Mouse (Mus musculus): Measurements from ENCODE around the gene Kcnma1. TPM values are rescaled to one million over a fixed set of nuclear protein-coding genes. Genes with fewer than 3 reads are reported as not detected.

The Kcnma1 gene
- polyA plus RNA-seq, 1 experiment from 2014 or later: not detected

DNA sequence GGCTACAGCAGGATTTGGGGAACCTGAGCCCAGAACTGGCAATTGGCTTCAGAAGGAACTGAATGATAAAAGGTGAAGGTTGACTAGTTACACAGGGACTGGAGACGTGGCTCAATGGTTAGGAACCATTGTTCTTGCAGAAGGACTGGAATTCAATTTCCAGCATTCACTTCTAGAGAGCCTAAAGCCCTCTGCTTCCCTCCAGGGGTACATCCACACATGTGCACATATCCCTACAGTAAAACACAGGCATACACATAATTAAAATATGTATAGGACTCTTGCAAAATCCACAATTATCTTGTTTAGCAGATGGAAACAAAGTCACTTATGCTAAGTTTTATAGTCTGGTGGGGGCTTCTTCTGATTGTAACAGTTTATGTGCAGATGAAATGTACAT is 485.1 kb downstream of the Kcnma1 start:
- Histone ChIP-seq H3K79me2 (ENCODE audit: inconsistent target) (no peaks in the 10 kb centered on the region), H3K4me3 (ENCODE audit: inconsistent target) (no peak overlapping the region), H3K27ac (no peak overlapping the region), H3K36me3 (ENCODE audit: inconsistent target) (no peaks in the 10 kb centered on the region)
- WGBS (ENCODE audit: missing documents): 85% methylated on average over 1 of the region's 1 CpGs

DNA sequence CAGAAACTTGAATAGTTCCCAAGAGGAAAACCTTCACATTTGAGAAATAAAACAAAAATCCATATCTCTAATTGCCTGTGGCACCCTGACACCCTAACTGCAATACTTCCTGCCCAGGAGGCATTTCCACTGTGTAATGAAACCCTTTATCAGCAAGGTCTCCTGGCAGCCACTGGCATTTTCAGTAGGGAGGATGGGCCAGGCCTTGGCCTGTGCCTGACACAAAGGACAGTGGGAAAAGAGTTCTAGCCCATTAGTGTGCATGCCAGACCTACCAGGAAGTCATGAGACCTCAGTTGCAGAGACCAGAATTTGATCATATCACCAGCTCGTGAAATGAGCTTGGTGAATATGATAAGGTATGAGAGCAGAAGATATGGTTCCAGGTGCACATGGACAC is 488.4 kb downstream of the Kcnma1 start:
- Histone ChIP-seq H3K79me2 (ENCODE audit: inconsistent target) (no peaks in the 10 kb centered on the region), H3K36me3 (ENCODE audit: inconsistent target) (no peaks in the 10 kb centered on the region), H3K27ac (no peak overlapping the region), H3K4me3 (ENCODE audit: inconsistent target) (no peak overlapping the region)
- 73% methylated on average over 1 of the region's 1 CpGs for WGBS (ENCODE audit: missing documents)

DNA sequence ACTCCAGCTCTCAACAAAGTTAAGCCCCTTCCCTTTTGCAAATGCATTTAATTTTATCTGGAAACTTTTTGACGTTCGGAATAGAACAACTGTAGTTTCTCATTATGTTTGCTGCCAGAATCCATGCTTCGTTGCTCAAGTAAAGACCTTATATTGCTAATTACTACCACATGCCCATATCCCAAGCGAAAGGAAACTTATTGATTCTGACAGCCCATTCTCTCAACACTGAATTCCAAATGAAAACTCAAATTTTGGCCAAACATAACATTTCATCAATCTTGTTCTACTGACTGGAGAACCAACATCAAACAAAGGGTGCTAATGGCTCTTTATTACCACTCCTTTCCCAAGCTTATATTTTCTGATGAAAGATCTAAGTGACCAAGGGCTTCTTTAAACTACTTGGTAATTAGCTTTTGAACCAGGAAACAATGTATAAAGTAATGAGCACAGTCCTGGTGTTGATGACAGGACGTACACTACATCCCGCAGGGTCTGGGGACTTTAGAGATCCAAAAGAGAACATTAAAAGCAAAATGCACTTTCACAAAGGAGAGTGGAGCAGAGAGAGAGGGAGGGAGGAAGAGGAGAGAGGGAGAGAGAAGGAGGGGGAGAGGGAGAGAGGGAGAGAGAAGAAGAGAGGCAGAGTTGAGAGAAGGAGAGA is 490.3 kb downstream of the Kcnma1 start:
- 87% methylated on average over 6 of the region's 6 CpGs for WGBS (ENCODE audit: missing documents)
- no peak overlapping the region for H3K4me3 ChIP-seq (ENCODE audit: inconsistent target)
- no peaks in the 10 kb centered on the region for H3K79me2 ChIP-seq (ENCODE audit: inconsistent target)

DNA sequence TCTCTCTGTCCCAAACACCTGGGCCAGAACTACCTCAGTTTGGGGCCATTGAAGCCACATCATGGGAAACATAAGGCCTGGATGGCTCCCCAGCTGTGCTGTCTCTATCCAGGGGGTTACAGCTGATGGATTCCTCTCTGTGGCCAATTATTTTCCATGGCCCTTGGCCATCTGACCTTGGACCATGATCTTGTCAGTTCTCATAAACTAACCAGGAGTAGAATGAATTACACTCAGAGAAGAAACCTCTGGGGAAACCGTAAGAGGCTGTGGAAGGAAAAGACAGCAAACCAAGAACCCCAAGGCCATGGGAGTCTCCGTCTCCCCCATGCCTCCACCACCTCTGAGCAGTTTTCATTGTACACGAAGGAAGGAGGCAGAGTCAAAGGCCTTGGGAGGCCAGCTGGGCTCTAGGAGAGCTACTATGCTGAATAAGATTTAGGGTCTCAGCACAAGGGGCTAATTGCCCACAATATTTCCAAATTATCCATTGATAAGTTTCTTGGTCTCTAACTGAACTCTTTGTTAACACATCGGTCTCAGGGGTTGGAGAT is 491.6 kb downstream of the Kcnma1 start:
- no peak overlapping the region for H3K4me3 ChIP-seq (ENCODE audit: inconsistent target)
- no peaks in the 10 kb centered on the region for H3K79me2 ChIP-seq (ENCODE audit: inconsistent target)
- WGBS (ENCODE audit: missing documents): 86% methylated on average over 4 of the region's 4 CpGs
- no peak overlapping the region for H3K27ac ChIP-seq
- no peaks in the 10 kb centered on the region for H3K36me3 ChIP-seq (ENCODE audit: inconsistent target)

More for the DNA sequence above, 490.3 kb downstream of the Kcnma1 start:
- Histone ChIP-seq H3K27ac (no peak overlapping the region), H3K36me3 (ENCODE audit: inconsistent target) (no peaks in the 10 kb centered on the region)

DNA sequence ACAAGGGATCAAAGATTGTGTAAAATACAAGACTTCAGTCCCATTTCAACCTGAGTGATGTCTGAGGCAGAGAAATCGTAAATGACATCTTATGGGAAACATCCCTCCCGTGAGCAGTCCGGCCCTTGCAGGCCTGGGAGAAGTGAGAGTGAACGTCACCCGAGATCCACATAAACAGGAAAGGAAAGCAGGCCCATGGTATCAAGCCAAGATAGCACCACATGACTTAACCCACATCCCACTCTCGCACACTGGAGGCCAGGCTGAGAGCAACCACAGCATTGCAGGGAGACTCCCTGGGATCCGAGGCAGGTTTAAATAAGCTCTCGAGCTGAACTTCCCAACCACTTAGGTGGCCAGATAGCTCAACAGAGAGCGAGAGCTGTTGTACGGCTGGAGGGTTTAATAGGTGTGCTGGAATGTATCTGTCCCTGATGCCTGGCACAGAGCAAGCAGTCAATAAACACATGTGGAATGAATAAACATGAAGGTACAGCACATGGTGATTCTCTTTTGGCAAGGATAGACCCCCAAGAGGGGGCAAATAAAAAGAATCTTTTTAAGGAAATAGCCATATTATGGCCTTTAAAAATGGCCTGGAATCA is 493.1 kb downstream of the Kcnma1 start:
- Histone ChIP-seq H3K27ac (no peak overlapping the region), H3K79me2 (ENCODE audit: inconsistent target) (no peaks in the 10 kb centered on the region), H3K4me3 (ENCODE audit: inconsistent target) (no peak overlapping the region), H3K36me3 (ENCODE audit: inconsistent target) (no peaks in the 10 kb centered on the region)
- WGBS (ENCODE audit: missing documents): 70% methylated on average over 10 of the region's 10 CpGs

DNA sequence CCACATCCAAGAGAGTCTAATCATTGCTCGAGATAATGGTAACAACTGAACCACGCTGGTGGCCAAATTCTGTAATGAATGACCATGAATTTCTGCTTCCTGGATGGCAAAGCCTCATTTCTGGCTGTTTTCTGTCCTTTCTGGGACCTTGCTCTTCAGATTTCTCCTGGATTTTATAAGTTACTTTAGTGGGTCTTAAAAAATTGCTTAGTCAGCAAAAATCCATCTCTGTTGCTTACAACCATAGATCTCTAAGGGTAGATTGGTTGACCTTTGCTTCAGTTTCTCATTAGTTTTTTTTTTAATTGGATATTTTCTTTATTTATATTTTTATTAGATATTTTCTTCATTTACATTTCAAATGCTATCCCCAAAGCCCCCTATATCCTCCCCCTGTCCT is 496.9 kb downstream of the Kcnma1 start:
- no peaks in the 10 kb centered on the region for H3K36me3 ChIP-seq (ENCODE audit: inconsistent target)
- H3K4me3 ChIP-seq (ENCODE audit: inconsistent target): no peak overlapping the region
- no peak overlapping the region for H3K27ac ChIP-seq
- no peaks in the 10 kb centered on the region for H3K79me2 ChIP-seq (ENCODE audit: inconsistent target)
- 92% methylated on average over 2 of the region's 2 CpGs for WGBS (ENCODE audit: missing documents)

DNA sequence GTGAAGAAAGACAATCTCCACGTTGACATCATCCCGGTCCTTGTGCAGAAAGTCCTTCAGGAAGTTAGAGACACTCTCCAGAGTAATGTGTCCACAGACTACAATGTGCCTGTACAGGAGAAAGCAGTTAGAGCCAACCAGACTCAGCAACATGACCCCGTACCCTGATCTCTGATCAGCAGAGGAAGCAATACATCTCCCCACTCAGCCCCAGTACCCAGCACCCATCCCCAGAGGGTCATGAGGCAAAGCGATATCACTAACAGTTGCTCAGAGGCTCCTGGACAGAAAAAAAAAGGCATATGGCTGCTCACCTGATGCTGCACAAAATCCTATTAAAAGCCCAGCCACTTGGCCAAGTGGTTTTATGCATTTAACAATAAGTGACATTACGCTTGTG is 504.5 kb downstream of the Kcnma1 start:
- H3K27ac ChIP-seq: no peak overlapping the region
- 77% methylated on average over 5 of the region's 5 CpGs for WGBS (ENCODE audit: missing documents)
- H3K36me3 ChIP-seq (ENCODE audit: inconsistent target): no peaks in the 10 kb centered on the region
- no peak overlapping the region for H3K4me3 ChIP-seq (ENCODE audit: inconsistent target)
- no peaks in the 10 kb centered on the region for H3K79me2 ChIP-seq (ENCODE audit: inconsistent target)

DNA sequence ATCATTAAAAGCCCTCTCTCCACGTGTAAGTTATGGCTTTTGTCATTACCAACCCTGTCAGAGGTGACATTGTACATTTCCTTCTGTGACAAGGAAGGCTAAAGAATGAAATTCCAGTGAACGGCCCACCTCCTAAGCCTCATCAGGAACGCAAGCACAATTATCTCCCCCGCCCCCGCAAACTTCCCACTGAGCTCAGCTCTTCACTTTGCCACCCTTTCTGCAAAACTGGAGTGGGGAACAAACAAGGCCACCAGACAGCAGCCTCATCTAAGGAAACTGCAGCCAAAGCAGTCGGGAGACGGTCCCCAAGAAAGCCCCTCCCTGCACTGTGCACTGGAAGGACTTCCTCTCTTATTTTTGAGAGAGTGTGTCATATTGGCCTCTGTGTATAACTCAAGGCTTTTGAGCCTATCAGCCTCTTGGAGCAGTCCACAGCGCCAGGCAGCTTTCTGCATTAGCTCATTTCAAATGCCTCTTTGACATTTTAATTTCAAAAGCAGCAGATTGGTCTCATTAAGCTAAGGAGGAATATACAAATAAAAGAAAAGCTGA is 512.0 kb downstream of the Kcnma1 start:
- H3K27ac ChIP-seq: no peak overlapping the region
- no peaks in the 10 kb centered on the region for H3K79me2 ChIP-seq (ENCODE audit: inconsistent target)
- no peak overlapping the region for H3K4me3 ChIP-seq (ENCODE audit: inconsistent target)
- WGBS (ENCODE audit: missing documents): 54% methylated on average over 8 of the region's 8 CpGs
- no peaks in the 10 kb centered on the region for H3K36me3 ChIP-seq (ENCODE audit: inconsistent target)

DNA sequence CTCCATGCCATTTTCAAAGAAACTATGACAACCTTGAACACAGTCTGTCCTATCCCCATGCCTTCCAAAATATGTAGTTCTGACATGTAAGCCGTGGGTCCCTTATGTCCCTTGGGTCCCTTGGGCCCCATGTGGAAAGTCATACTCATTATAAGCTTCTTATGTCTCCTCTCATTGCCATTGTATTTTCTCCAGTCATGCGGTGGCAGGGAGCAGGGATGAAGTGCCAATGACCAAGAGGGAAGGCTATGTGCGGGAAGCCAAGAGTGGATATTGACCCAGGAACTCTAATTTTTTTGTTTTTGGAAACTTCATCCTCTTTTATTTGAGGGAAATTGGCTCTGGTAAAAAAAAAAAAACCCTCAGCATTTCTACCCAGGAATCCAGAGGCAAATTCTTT is 517.5 kb downstream of the Kcnma1 start:
- 93% methylated on average over 3 of the region's 3 CpGs for WGBS (ENCODE audit: missing documents)
- Histone ChIP-seq H3K79me2 (ENCODE audit: inconsistent target) (no peaks in the 10 kb centered on the region), H3K36me3 (ENCODE audit: inconsistent target) (no peaks in the 10 kb centered on the region), H3K27ac (no peak overlapping the region), H3K4me3 (ENCODE audit: inconsistent target) (no peak overlapping the region)

DNA sequence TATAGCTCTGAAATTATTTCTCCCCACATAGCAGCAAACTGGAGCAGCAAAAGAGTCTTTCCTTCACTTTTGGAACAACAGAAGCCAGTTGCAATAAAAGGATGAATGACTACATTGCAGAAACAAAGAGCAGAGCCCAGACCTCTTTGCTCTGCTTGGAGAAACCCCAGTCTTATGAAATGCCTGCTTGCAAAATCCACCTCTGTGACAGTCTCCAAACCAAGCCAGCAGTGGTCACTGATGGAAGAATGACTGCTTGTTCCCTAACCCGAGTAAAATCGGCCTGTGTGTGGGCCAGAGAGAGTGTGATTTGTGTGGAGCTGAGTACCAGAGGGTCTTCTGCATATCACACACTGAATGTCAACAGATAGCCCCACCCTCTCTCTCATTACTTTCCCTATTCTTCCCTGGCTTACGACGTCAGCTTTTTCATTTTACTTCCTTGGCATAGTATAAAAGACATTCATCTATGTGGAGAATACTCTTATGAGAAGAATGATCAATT is 518.0 kb downstream of the Kcnma1 start:
- Histone ChIP-seq H3K4me3 (ENCODE audit: inconsistent target) (no peak overlapping the region), H3K36me3 (ENCODE audit: inconsistent target) (no peaks in the 10 kb centered on the region), H3K27ac (no peak overlapping the region), H3K79me2 (ENCODE audit: inconsistent target) (no peaks in the 10 kb centered on the region)
- WGBS (ENCODE audit: missing documents): 73% methylated on average over 4 of the region's 4 CpGs

DNA sequence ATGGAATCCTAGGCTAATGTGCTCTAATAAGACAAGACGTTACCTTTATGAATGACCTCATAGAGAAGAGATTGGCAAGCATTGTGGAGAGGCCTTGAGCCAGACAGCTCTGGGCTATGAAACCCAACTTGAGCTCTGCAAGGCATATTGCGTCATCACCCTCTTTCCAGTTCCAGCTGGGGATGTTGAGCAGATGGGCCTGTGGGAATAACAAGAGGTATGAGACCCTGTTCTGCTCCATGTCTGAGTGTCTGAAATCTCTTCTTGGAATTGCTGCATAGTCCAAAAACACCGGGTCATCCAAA is 519.8 kb downstream of the Kcnma1 start:
- Histone ChIP-seq H3K4me3 (ENCODE audit: inconsistent target) (no peak overlapping the region), H3K27ac (no peak overlapping the region)
- WGBS (ENCODE audit: missing documents): 77% methylated on average over 3 of the region's 3 CpGs

DNA sequence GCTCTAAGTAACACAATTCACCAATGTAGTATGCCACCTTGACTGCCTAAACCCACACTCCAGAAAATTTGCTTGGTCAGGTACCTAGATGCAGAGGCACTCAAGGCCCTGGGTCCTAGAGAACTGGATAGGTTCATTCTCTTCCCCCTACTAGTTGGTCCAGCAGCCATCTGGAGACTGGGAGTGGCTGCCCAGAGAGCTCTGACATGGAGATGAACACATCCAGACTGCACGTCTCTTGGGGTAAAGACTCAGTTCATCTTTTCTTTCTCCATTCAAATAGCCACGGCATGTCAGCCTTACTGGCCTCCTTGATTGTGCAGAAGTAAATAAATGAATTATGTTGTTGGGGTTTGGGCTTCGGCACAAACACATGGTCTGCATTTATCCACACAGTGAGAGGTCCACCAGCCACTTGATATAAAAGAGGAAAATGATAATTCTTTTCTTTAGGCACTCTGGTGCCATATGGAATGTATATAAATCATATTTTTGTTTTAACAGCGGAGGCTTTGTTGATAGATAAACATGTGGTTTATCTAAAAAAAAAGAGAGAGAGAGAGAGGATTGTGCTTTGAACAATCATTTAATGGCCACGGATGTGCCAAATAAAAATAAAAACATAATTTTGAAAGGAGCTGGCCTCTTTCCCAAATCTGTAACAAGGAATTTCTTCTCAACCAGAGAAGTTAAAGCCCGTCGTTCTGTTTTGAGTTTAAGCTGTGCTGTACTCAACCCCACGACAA is 520.4 kb downstream of the Kcnma1 start:
- 90% methylated on average over 8 of the region's 8 CpGs for WGBS (ENCODE audit: missing documents)
- Histone ChIP-seq H3K36me3 (ENCODE audit: inconsistent target) (no peaks in the 10 kb centered on the region), H3K4me3 (ENCODE audit: inconsistent target) (no peak overlapping the region), H3K27ac (no peak overlapping the region), H3K79me2 (ENCODE audit: inconsistent target) (no peaks in the 10 kb centered on the region)

More for the DNA sequence above, 519.8 kb downstream of the Kcnma1 start:
- Histone ChIP-seq H3K79me2 (ENCODE audit: inconsistent target) (no peaks in the 10 kb centered on the region), H3K36me3 (ENCODE audit: inconsistent target) (no peaks in the 10 kb centered on the region)

DNA sequence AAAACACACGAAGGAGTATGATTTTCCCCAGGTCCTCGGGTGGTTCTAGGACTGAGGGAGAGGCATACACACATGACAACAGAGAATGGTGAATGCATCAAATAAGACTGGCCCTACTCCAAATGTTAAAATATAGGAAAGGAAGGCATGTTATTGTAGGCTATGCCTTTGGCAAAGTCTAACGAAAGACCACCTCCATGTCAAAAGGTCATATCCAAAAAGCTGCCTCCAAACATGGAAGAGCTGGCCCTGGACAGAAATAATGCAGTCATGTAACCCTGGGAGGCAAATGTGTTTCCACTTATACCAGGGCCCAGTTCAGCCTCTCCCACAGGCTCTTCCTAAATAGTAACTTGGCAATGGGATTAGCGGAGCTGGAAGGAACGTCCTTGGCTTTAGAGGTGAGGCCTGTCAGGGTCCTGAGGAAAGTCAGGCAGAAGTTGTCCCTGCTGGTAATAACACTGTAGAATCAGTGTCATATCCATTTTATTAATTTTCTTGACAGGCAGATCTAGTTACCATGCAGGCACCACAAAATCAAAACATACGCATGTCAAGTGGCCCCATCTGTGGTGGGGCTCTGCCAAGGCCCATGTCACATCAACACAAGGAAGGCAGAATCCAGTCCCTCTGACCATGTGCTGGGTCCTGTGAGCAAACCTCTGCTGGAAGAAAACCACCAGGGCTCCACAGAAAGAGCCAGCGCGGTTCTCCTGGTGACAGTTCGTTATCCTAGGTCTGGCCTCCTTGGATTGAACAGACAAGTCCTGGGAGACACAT is 521.5 kb downstream of the Kcnma1 start:
- WGBS (ENCODE audit: missing documents): 95% methylated on average over 9 of the region's 9 CpGs
- Histone ChIP-seq H3K36me3 (ENCODE audit: inconsistent target) (no peaks in the 10 kb centered on the region), H3K79me2 (ENCODE audit: inconsistent target) (no peaks in the 10 kb centered on the region), H3K4me3 (ENCODE audit: inconsistent target) (no peak overlapping the region), H3K27ac (no peak overlapping the region)

DNA sequence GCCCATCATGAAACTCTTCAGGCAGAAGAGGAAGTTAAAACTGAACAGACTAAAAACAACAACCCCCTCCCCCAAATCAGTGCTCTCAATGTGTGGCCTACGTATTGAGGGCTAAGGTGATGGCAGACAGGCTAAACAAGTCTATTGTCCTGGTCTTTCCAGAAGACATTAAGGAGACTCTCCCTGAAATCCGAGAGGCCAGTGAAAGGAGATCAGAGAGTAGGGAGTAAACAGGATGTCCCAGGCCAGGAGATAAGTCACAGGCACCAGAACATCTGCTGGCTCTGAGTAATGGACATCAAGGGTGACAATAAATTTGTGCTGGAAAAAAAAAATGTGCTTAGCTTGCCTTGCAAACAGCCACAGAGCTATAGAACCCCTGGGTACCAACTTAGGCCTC is 522.9 kb downstream of the Kcnma1 start:
- no peaks in the 10 kb centered on the region for H3K36me3 ChIP-seq (ENCODE audit: inconsistent target)
- no peaks in the 10 kb centered on the region for H3K79me2 ChIP-seq (ENCODE audit: inconsistent target)
- WGBS (ENCODE audit: missing documents): 84% methylated on average over 2 of the region's 2 CpGs
- no peak overlapping the region for H3K27ac ChIP-seq
- no peak overlapping the region for H3K4me3 ChIP-seq (ENCODE audit: inconsistent target)

Measured in macrophage (primary cell).